Mouse (Mus musculus) embryonic facial prominence, embryonic 12.5 days (tissue): Measurements from ENCODE around the gene E030018B13Rik. TPM values are rescaled to one million over a fixed set of nuclear protein-coding genes. Genes with fewer than 3 reads are reported as not detected.

Experiments used
- ATAC-seq: fragments of 200-750 bp; cut with Nextera tagmentation; 2 replicates; pipeline ENCODE4 v1.8.0; 2017; ENCODE audit not compliant: insufficient number of reproducible peaks, insufficient read depth, low FRiP score, low TSS enrichment
- H3K27ac ChIP-seq: fragments of 300-500 bp; sonication (generic); 2 replicates; pipeline ENCODE4 v1.5.1; 2016; ENCODE audit warnings: mild to moderate bottlenecking
- H3K27me3 ChIP-seq: fragments of 300-500 bp; sonication (generic); 2 replicates; pipeline ENCODE4 v1.6.1; 2016; ENCODE audit warnings: mild to moderate bottlenecking, moderate library complexity
- H3K36me3 ChIP-seq: fragments of 300-500 bp; sonication (generic); 2 replicates; pipeline ENCODE4 v1.6.1; 2016; ENCODE audit warnings: mild to moderate bottlenecking
- H3K4me1 ChIP-seq: fragments of 300-500 bp; sonication (generic); 2 replicates; pipeline ENCODE4 v1.6.1; 2016
- H3K4me2 ChIP-seq: fragments of 300-500 bp; sonication (generic); replicated peaks from 2 replicates; pipeline ENCODE4 v1.6.1; 2016; ENCODE audit warnings: mild to moderate bottlenecking, moderate library complexity
- H3K4me3 ChIP-seq: fragments of 300-500 bp; sonication (generic); 2 replicates; pipeline ENCODE4 v1.5.1; 2016; ENCODE audit warnings: mild to moderate bottlenecking
- H3K9ac ChIP-seq: fragments of 300-500 bp; sonication (generic); 2 replicates; pipeline ENCODE4 v1.6.1; 2016; ENCODE audit warnings: mild to moderate bottlenecking, moderate library complexity
- H3K9me3 ChIP-seq: fragments of 300-500 bp; sonication (generic); 2 replicates; pipeline ENCODE4 v1.6.1; 2016; ENCODE audit warnings: mild to moderate bottlenecking, moderate library complexity
- WGBS: fragments of 180-500 bp; shearing (Covaris S2); methylation state at CpG from one replicate; pipeline ENCODE4 v1.1.7; 2016; 5-methylcytosine and 5-hydroxymethylcytosine counted together
- polyA plus RNA-seq: library from polyadenylated mRNA; unstranded; fragments of >200 nt; fragmentation: Nextera tagmentation; extraction: Ambion mirVana; gene quantifications from 2 replicates; pipeline ENCODE4 v1.2.1, GENCODE M21; 2016

Gene E030018B13Rik
- polyA plus RNA-seq = not detected in 2 replicates

GRCm38 (mm10) chr7:63916268-63916907 lies at the start of gene E030018B13Rik:
TSS of gene E030018B13Rik (plus strand) at chr7:63916857.
- Histone ChIP-seq H3K36me3 (no peaks in the 10 kb centered on the region), H3K9ac (no peak within 1 kb of the TSS), H3K4me3 (no peak within 1 kb of the TSS), H3K27me3 (no peaks in the 10 kb centered on the region), H3K27ac (no peak within 1 kb of the TSS), H3K4me1 (peaks cover 25% of the 10 kb centered on the region), H3K4me2 (no peak within 1 kb of the TSS), H3K9me3 (no peaks in the 10 kb centered on the region)
- ATAC-seq = no peak
- 89% methylated on average over 6 of the region's 6 CpGs for WGBS

GRCm38 (mm10) chr7:63868356-63868918 lies 48.2 kb upstream of the E030018B13Rik start:
- no peaks in the 10 kb centered on the region for H3K9me3 ChIP-seq
- H3K4me2 ChIP-seq = no peak overlapping the region
- no peak overlapping the region for H3K9ac ChIP-seq
- H3K27me3 ChIP-seq = no peaks in the 10 kb centered on the region
- 73% methylated on average over 6 of the region's 6 CpGs for WGBS
- no peak for ATAC-seq
- H3K27ac ChIP-seq = no peak overlapping the region
- no peaks in the 10 kb centered on the region for H3K4me1 ChIP-seq
- H3K36me3 ChIP-seq = no peaks in the 10 kb centered on the region
- no peak overlapping the region for H3K4me3 ChIP-seq

- Histone ChIP-seq H3K4me1 (no peaks in the 10 kb centered on the region), H3K9ac (no peak overlapping the region), H3K27me3 (no peaks in the 10 kb centered on the region), H3K27ac (no peak overlapping the region), H3K9me3 (no peaks in the 10 kb centered on the region), H3K4me2 (no peak overlapping the region), H3K36me3 (no peaks in the 10 kb centered on the region), H3K4me3 (no peak overlapping the region)
- 91% methylated on average over 6 of the region's 6 CpGs for WGBS
- ATAC-seq = no peak
Measured at GRCm38 (mm10) chr7:63871698-63872097, 45.0 kb upstream of the E030018B13Rik start.

- no peaks in the 10 kb centered on the region for H3K9me3 ChIP-seq
- no peak overlapping the region for H3K4me2 ChIP-seq
- no peak overlapping the region for H3K9ac ChIP-seq
- H3K4me3 ChIP-seq = no peak overlapping the region
- H3K4me1 ChIP-seq = no peaks in the 10 kb centered on the region
- H3K36me3 ChIP-seq = no peaks in the 10 kb centered on the region
- WGBS = 58% methylated on average over 12 of the region's 12 CpGs
- no peak overlapping the region for H3K27ac ChIP-seq
- ATAC-seq = no peak
- no peaks in the 10 kb centered on the region for H3K27me3 ChIP-seq
Measured at GRCm38 (mm10) chr7:63873880-63874279, 42.8 kb upstream of the E030018B13Rik start.

GRCm38 (mm10) chr7:63875686-63876085 lies 41.0 kb upstream of the E030018B13Rik start:
- no peaks in the 10 kb centered on the region for H3K36me3 ChIP-seq
- no peak overlapping the region for H3K4me2 ChIP-seq
- ATAC-seq = no peak
- no peak overlapping the region for H3K9ac ChIP-seq
- H3K4me1 ChIP-seq = no peaks in the 10 kb centered on the region
- H3K27ac ChIP-seq = no peak overlapping the region
- no peak overlapping the region for H3K4me3 ChIP-seq
- no peaks in the 10 kb centered on the region for H3K9me3 ChIP-seq
- no peaks in the 10 kb centered on the region for H3K27me3 ChIP-seq

DNA sequence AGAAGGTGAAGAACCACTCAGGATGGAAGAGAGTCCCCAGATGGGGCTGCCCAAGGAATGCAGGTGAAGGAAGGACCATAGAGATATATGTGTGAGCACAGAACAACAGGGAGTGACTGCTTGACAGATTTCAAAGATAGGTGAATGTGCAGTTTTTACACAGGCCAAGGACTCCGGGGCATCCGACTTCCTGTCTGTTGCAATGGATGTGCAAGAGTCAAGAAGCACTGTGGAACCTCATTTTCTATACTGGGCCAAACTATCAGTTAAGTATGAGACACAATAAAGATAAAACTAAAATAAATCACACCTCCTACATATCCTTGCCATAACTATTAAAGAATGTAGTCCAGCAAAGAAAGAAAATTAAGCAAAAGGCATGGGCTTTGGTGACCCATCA lies 40.0 kb upstream of the E030018B13Rik start:
- Histone ChIP-seq H3K4me2 (no peak overlapping the region), H3K4me3 (no peak overlapping the region)
- WGBS = 85% methylated on average over 2 of the region's 2 CpGs

GRCm38 (mm10) chr7:63877610-63878009 lies 39.0 kb upstream of the E030018B13Rik start:
- Histone ChIP-seq H3K9ac (no peak overlapping the region; the same call in 1 of the 2 replicates), H3K27me3 (no peaks in the 10 kb centered on the region), H3K4me1 (no peaks in the 10 kb centered on the region), H3K4me2 (no peak overlapping the region), H3K4me3 (no peak overlapping the region), H3K36me3 (no peaks in the 10 kb centered on the region), H3K27ac (no peak overlapping the region), H3K9me3 (no peaks in the 10 kb centered on the region)
- ATAC-seq = no peak
- 27% methylated on average over 14 of the region's 14 CpGs for WGBS

More for the DNA sequence above, 40.0 kb upstream of the E030018B13Rik start:
- no peaks in the 10 kb centered on the region for H3K4me1 ChIP-seq
- H3K27ac ChIP-seq = no peak overlapping the region
- no peak overlapping the region for H3K9ac ChIP-seq
- no peaks in the 10 kb centered on the region for H3K9me3 ChIP-seq
- no peaks in the 10 kb centered on the region for H3K27me3 ChIP-seq
- H3K36me3 ChIP-seq = no peaks in the 10 kb centered on the region
- ATAC-seq = no peak

DNA sequence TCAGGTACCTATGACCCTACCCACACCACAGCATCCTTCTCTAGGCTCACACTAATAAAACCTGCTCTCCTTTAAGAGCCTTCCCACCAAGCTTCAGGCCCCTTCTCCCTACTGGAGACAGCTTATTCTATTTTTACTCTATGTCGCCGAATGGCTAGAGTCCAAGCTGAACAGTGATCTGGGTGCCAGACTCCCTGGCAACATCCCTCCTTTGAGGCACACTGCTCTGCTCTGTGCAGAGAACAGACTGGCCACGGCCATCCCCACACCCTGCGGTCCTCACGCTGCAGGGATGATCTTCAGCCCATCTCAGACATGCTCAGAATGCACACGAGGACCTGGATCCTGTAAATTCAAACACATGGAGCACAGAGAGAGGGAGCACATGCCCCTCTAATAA lies 37.1 kb upstream of the E030018B13Rik start:
- ATAC-seq = no peak
- Histone ChIP-seq H3K27me3 (no peaks in the 10 kb centered on the region), H3K4me3 (no peak overlapping the region), H3K9me3 (no peaks in the 10 kb centered on the region), H3K27ac (no peak overlapping the region), H3K9ac (no peak overlapping the region), H3K4me2 (no peak overlapping the region), H3K4me1 (no peaks in the 10 kb centered on the region), H3K36me3 (no peaks in the 10 kb centered on the region)
- 87% methylated on average over 6 of the region's 6 CpGs for WGBS

GRCm38 (mm10) chr7:63882739-63883138 lies 33.9 kb upstream of the E030018B13Rik start:
- Histone ChIP-seq H3K9ac (no peak overlapping the region), H3K27ac (no peak overlapping the region), H3K4me3 (no peak overlapping the region), H3K9me3 (no peaks in the 10 kb centered on the region), H3K4me2 (no peak overlapping the region), H3K4me1 (no peaks in the 10 kb centered on the region), H3K36me3 (no peaks in the 10 kb centered on the region), H3K27me3 (no peaks in the 10 kb centered on the region)
- 87% methylated on average over 7 of the region's 7 CpGs for WGBS
- no peak for ATAC-seq

GRCm38 (mm10) chr7:63885025-63885424 lies 31.6 kb upstream of the E030018B13Rik start:
- Histone ChIP-seq H3K4me3 (no peak overlapping the region), H3K4me2 (no peak overlapping the region), H3K9me3 (no peaks in the 10 kb centered on the region), H3K27me3 (no peaks in the 10 kb centered on the region), H3K9ac (no peak overlapping the region), H3K36me3 (peaks cover 10% of the 10 kb centered on the region; the same call in 1 of the 2 replicates), H3K27ac (no peak overlapping the region), H3K4me1 (0 out of 2 replicates have a peak, but pooled peaks cover 3% of the 10 kb centered on the region)
- WGBS = 88% methylated on average over 7 of the region's 7 CpGs
- no peak for ATAC-seq

DNA sequence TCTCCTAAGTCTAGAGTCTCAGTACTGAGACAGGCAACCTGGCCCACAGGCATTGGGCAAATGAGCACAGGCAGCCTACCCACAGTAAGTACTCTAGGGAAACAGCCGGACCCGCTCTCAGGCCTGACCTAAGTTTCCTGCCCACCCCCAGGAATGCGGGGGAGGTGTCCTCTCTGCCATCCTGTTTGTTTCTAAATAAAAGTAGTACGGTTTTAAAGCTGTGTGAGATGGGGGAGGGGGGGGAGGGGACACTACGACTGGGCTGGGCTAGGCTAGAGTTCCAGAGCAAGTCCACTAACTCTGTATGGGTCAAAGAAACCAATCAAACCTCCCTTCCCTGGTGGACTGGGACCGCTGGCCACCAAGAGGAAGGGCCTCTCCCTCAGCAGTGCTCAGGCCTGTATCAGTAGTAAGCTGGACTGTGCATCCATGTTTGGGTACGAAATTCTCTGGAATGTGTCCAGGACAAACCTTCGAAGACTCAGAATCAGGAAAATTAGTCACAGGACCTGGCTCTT lies 29.6 kb upstream of the E030018B13Rik start:
- Histone ChIP-seq H3K4me3 (no peak overlapping the region), H3K9ac (no peak overlapping the region), H3K4me2 (no peak overlapping the region), H3K27me3 (no peaks in the 10 kb centered on the region), H3K36me3 (peaks cover 11% of the 10 kb centered on the region; the same call in 1 of the 2 replicates), H3K9me3 (no peaks in the 10 kb centered on the region), H3K4me1 (0 out of 2 replicates have a peak, but pooled peaks cover 3% of the 10 kb centered on the region), H3K27ac (no peak overlapping the region)
- WGBS = 50% methylated on average over 8 of the region's 8 CpGs
- ATAC-seq = no peak

DNA sequence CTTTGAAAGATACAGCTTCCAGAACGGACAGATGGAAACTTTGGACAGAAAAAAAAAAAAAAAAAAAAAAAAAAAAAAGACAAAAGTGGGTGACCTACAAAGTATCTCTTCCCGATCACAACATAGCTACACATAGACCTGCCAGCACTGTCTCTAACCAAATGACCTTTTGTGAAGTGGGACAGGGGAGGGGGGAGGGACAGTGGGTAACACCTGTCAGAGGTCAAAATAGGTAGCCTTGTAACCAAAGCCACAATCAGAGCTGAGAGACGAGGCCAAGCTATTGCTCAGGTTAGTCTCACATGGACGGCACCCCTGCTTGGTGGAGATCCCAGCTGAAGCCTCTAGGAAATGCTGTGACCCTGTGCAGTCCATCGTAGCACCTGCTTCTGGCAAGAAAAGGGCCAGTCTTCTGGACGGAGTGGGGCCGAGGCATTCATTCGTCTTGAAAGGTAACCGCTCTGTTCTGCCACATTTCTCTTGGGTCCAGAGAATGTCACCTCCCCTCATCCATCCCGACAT lies 29.0 kb upstream of the E030018B13Rik start:
- Histone ChIP-seq H3K4me2 (no peak overlapping the region), H3K27me3 (no peaks in the 10 kb centered on the region), H3K27ac (no peak overlapping the region), H3K4me3 (no peak overlapping the region), H3K4me1 (0 out of 2 replicates have a peak, but pooled peaks cover 3% of the 10 kb centered on the region), H3K36me3 (peaks cover 11% of the 10 kb centered on the region; the same call in 1 of the 2 replicates), H3K9ac (no peak overlapping the region), H3K9me3 (no peaks in the 10 kb centered on the region)
- WGBS = 82% methylated on average over 10 of the region's 10 CpGs
- ATAC-seq = no peak
